Mouse (Mus musculus): ENCODE measurements around the gene Atg3.

Gene Atg3

GRCm38 (mm10) chr16:45204859-45205670 is 46.5 kb downstream of the Atg3 start:
- DNase-seq (ENCODE audit: extremely low spot score, low spot score), result no peak

- DNase-seq (ENCODE audit: extremely low spot score, low spot score), result no peak
Observed at GRCm38 (mm10) chr16:45222016-45222415, 63.4 kb downstream of the Atg3 start.

GRCm38 (mm10) chr16:45222771-45223170 is 64.2 kb downstream of the Atg3 start:
- DNase-seq (ENCODE audit: extremely low spot score, low spot score), result no peak

GRCm38 (mm10) chr16:45223648-45224388 is 65.2 kb downstream of the Atg3 start, which contains the start of gene Btla:
Btla (plus strand) TSS chr16:45224315.
- DNase-seq (ENCODE audit: extremely low spot score, low spot score), result no peak

GRCm38 (mm10) chr16:45224431-45225008 is 65.9 kb downstream of the Atg3 start:
- no peak for DNase-seq (ENCODE audit: extremely low spot score, low spot score)

GRCm38 (mm10) chr16:45227002-45227401 is 68.4 kb downstream of the Atg3 start:
- no peak for DNase-seq (ENCODE audit: extremely low spot score, low spot score)

GRCm38 (mm10) chr16:45231296-45231695 is 72.7 kb downstream of the Atg3 start:
- DNase-seq (ENCODE audit: extremely low spot score, low spot score), result no peak

- DNase-seq (ENCODE audit: extremely low spot score, low spot score), result no peak
Observed at GRCm38 (mm10) chr16:45233007-45233406, 74.4 kb downstream of the Atg3 start.
